Mouse (Mus musculus) embryonic facial prominence, embryonic 11.5 days (tissue): Measurements from ENCODE around the gene Sfxn2. TPM values are rescaled to one million over a fixed set of nuclear protein-coding genes. Genes with fewer than 3 reads are reported as not detected.

ENCODE experiments used
- ATAC-seq: fragments of 200-750 bp; cut with Nextera tagmentation; replicated peaks from 2 replicates; pipeline ENCODE4 v1.8.0; 2017; ENCODE audit warnings: low read depth; ENCODE audit not compliant: insufficient number of reproducible peaks, low FRiP score, low TSS enrichment
- DNase-seq: peaks from one replicate; pipeline ENCODE4 v3.0.0-alpha.2; 2015; ENCODE audit warnings: low spot score
- H3K27ac ChIP-seq: fragments of 300-500 bp; sonication (generic); replicated peaks from 2 replicates; pipeline ENCODE4 v1.5.1; 2014; ENCODE audit warnings: mild to moderate bottlenecking, low read depth, low read length, control low read depth
- H3K27me3 ChIP-seq: fragments of 300-500 bp; sonication (generic); 2 replicates; pipeline ENCODE4 v1.6.1; 2014; ENCODE audit warnings: mild to moderate bottlenecking, low read length, moderate library complexity, mixed read lengths; ENCODE audit not compliant: control insufficient read depth, insufficient read depth
- H3K36me3 ChIP-seq: fragments of 300-500 bp; sonication (generic); replicated peaks from 2 replicates; pipeline ENCODE4 v1.6.1; 2014; ENCODE audit warnings: low read depth, mild to moderate bottlenecking, low read length, moderate library complexity, mixed read lengths; ENCODE audit not compliant: control insufficient read depth, insufficient read depth
- H3K4me1 ChIP-seq: fragments of 300-500 bp; sonication (generic); 2 replicates; pipeline ENCODE4 v1.6.1; 2014; ENCODE audit warnings: low read length, mixed read lengths; ENCODE audit not compliant: control insufficient read depth, insufficient read depth
- H3K4me2 ChIP-seq: fragments of 300-500 bp; sonication (generic); 2 replicates; pipeline ENCODE4 v1.6.1; 2014; ENCODE audit warnings: low read depth, mild to moderate bottlenecking, control low read depth, low read length, moderate library complexity
- H3K4me3 ChIP-seq: fragments of 300-500 bp; sonication (generic); 2 replicates; pipeline ENCODE4 v1.5.1; 2014; ENCODE audit warnings: low read depth, low read length, control low read depth
- H3K9ac ChIP-seq: fragments of 300-500 bp; sonication (generic); replicated peaks from 2 replicates; pipeline ENCODE4 v1.6.1; 2014; ENCODE audit warnings: mild to moderate bottlenecking, control low read depth, low read length
- H3K9me3 ChIP-seq: fragments of 300-500 bp; sonication (generic); replicated peaks from 2 replicates; pipeline ENCODE4 v1.6.1; 2016; ENCODE audit warnings: mild to moderate bottlenecking, low read length, inconsistent platforms, mixed read lengths; ENCODE audit not compliant: control insufficient read depth
- WGBS: fragments of 180-500 bp; shearing (Covaris S2); extraction: QIAGEN DNeasy Blood & Tissue Kit; methylation state at CpG from one replicate; pipeline ENCODE4 v1.1.7; 2014; 5-methylcytosine and 5-hydroxymethylcytosine counted together
- polyA plus RNA-seq: library from polyadenylated mRNA; unstranded; fragments of >200 nt; fragmentation: Nextera tagmentation; extraction: Ambion mirVana; gene quantifications from 2 replicates; pipeline ENCODE4 v1.2.1, GENCODE M21; 2014

Gene Sfxn2
- polyA plus RNA-seq, result 13.6 and 14.7 TPM in 2 replicates

DNA sequence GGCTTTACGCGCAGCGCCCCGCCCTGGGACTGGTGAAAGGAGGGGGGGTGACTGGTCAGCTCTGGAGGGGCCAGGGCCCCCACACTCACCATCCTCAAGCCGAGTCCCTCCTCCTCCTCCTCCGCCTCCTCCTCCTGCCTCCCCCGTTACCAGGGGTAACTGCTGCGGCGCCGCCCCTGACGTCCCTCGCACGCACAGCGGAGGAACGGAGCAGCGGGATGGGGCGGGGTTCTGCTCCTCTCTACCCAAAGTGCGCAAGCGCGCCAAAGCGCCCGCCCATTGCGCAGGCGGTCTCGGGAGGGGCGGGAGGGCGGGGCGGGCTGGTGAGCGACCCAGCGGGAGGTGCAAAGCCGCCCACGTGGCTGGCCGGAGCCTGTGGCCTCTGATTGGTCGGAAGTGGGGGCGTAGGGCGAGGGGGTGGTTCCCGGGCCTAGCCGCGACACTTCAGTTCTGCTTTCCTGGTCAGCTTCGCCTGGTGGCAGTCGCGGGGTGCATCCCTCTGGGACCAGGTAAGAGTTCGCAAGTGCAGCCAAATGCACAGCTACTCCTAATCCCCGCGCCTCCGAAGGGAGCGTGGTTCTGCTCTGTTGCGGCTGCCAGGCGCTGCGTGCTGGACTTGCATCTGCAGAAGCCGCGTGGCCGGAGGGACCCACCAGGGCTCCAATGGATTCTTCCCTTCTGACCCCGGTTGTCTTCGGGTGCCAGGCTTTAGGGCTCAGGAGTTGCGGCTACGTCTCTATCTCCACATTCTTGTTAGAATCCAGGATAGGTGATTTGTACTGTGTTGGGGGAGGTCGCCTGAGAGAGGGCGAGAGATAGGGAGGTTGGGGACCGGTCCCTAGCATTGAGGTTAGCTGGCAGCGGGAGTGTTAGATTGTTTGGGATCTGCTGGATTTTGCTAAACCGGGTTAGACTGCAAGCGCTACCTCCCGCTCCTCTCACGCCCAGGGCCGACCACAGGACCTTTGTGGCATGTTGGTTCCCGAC, at the start of gene Sfxn2, which contains the start of gene Arl3:
TSS of gene Sfxn2 (plus strand) at position 415 of the 987 bp plus-strand sequence.
TSS of gene Arl3 (minus strand) at position 248 of the 987 bp plus-strand sequence.
- DNase-seq (peak; percentile 97), ATAC-seq (peak; percentile 96)
- H3K4me3 ChIP-seq, result peak within 1 kb of the TSS; percentile 75
- no peaks in the 10 kb centered on the region for H3K4me1 ChIP-seq
- peak within 1 kb of the TSS; percentile 78 for H3K9ac ChIP-seq
- H3K9me3 ChIP-seq, result no peaks in the 10 kb centered on the region
- WGBS, result under 1% methylated on average over 52 of the region's 67 CpGs
- no peaks in the 10 kb centered on the region for H3K36me3 ChIP-seq
- peak within 1 kb of the TSS; percentile 81 for H3K4me2 ChIP-seq
- H3K27ac ChIP-seq, result peak within 1 kb of the TSS; percentile 56; the same call in 1 of the 2 replicates
- no peaks in the 10 kb centered on the region for H3K27me3 ChIP-seq

DNA sequence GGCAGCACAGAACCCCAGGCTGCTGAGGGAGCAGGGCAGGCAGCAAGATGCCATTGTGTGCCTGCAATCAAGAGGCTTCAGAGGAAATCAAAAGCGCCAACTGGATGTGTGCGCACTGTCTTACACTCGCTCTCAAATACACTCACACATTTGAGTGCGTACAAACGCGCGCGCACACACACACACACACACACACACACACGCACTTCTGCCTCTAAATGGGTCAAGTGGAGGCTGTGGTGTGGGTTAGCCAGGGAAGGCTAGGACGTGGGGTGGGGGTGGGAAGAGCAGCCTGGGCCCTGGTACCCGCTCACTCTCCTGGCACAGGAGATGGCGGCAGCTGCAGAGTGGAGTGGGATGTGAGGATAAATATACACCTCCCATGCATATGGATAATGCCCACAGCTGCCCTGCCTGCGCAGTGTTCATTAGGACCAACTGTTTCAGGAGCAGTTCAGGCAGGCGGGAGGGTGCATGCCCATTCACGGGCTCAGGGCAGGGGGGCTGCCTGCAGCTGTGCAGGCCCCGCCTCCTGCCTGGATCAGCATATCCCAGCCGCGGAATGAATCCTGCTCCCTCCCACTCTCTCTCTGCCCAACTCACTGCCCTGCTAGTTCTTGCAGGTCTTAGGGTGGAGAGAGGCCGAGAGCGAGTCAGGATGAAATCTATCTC, 49.5 kb upstream of the Sfxn2 start:
- ATAC-seq, result peak; percentile 81
- Histone ChIP-seq H3K4me3 (peak overlapping the region; percentile 12; the same call in 1 of the 2 replicates), H3K4me1 (peaks cover 26% of the 10 kb centered on the region), H3K36me3 (no peaks in the 10 kb centered on the region), H3K9ac (no peak overlapping the region; the same call in 1 of the 2 replicates), H3K4me2 (peak overlapping the region; percentile 54), H3K9me3 (no peaks in the 10 kb centered on the region), H3K27me3 (no peaks in the 10 kb centered on the region), H3K27ac (peak overlapping the region; percentile 65)
- 4% methylated on average over 20 of the region's 20 CpGs for WGBS
- DNase-seq, result peak; percentile 87

DNA sequence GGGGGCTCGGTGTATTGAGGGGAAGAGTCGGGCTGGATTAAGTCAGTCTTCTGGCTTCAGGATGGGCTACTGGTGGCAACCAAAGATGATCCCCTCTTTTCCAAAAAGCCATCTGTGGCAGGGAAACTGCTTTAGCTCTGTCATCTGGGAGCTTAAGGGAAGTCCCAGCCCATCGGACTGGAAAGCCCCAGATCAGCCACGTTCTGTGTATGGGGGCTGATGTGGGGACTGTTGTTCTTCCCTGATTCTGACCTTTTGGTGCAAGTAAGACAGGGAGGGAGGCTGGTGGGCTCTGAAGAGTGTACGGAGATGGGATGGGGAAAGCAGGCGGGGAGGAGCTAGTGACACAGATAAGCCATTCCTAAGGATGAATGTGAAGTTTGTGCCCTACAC, 49.0 kb upstream of the Sfxn2 start:
- Histone ChIP-seq H3K36me3 (no peaks in the 10 kb centered on the region), H3K27ac (peak overlapping the region; percentile 65), H3K9ac (peak overlapping the region; percentile 35), H3K4me1 (peaks cover 29% of the 10 kb centered on the region), H3K27me3 (no peaks in the 10 kb centered on the region), H3K4me2 (peak overlapping the region; percentile 54), H3K4me3 (peak overlapping the region; percentile 12; the same call in 1 of the 2 replicates), H3K9me3 (no peaks in the 10 kb centered on the region)
- DNase-seq, result no peak
- ATAC-seq, result no peak
- WGBS, result 5% methylated on average over 6 of the region's 6 CpGs

DNA sequence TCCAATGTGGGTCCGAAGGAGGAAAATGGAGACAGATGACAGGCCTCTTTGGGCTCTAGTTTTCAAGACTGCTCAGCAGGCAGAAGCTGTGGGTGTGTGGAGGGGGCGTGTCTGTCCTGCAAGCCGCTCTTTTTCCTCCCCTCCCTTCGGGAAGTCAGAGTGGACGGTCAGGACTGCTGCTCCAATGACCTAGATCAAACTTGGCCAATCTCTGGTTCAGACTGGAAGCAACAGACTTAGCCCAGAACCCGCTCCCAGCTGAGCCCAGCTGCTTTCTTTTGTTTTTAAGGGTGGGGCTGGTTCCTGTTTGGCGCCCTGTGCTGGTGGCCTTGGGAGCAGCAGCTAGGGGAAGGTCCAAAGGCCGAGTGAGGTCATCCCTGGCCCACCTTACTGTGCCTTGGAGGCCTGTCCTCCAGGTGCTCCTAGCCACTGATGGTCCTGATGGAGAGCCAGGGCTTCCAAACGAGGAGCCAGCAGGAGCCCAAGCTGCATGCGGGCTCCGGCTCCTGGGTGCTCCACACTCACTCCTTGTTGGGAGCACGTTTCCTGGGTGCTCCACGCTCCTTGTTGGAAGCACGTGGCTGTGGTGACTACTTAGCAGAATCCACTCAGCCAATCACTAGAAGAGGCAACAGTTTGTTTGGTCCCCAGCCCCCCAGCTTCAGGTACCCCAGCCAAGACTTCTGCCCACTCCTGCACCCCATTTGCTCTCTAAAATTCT, 48.4 kb upstream of the Sfxn2 start:
- no peaks in the 10 kb centered on the region for H3K9me3 ChIP-seq
- H3K36me3 ChIP-seq, result no peaks in the 10 kb centered on the region
- peak overlapping the region; percentile 35; the same call in 1 of the 2 replicates for H3K9ac ChIP-seq
- ATAC-seq, result no peak
- peaks cover 35% of the 10 kb centered on the region for H3K4me1 ChIP-seq
- H3K27ac ChIP-seq, result 0 out of 2 replicates have a peak overlapping the region, but pooled peaks have one; percentile 65
- no peak overlapping the region for H3K4me3 ChIP-seq
- no peaks in the 10 kb centered on the region for H3K27me3 ChIP-seq
- peak; percentile 33 for DNase-seq
- WGBS, result 29% methylated on average over 14 of the region's 14 CpGs
- H3K4me2 ChIP-seq, result no peak overlapping the region

DNA sequence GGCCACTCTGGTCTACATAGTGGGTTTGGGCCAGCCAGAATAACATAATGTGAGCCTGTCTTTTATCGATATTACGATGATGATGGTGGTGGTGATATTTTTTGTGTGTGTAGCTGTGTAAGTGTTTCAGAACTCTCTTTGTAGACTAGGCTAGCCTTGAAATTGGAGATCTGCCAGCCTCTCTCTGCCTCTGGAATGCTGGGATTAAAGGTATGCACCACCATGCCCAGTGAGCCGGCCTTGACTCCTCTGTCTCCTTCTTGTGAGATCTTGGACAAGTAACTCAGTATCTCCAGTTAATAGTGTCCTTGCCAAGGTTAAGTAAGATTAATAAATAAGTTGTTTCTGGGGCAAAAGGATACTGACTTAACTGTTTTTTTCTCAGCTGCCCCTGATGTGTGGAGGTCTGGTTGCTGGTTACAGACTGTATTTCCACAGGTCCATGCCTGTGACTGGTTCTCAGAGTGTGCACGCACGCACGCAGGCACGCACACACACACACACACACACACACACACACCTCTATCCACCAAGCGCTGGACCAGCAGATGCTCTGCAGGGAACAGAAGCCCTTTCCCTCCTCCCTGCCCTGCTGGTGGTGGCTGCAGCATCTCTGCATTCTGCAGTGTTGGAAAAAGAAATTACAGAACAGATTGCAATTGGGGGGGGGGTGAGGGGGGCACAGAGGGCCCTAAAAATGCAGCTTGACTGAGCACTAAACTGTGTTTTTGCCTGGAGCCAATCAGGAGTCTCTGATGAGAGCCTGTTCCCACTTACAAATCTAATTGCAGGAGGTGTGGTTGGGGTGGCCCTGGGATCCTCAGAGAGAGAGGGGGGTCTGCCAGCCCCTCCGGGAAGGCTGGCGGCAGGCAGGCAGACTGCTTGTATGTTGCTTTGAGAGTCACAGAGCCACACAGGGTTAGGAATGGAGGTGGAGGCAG, 47.2 kb upstream of the Sfxn2 start:
- Histone ChIP-seq H3K4me2 (no peak overlapping the region), H3K9me3 (no peaks in the 10 kb centered on the region), H3K9ac (no peak overlapping the region), H3K27me3 (no peaks in the 10 kb centered on the region), H3K36me3 (no peaks in the 10 kb centered on the region), H3K4me3 (no peak overlapping the region), H3K4me1 (peaks cover 44% of the 10 kb centered on the region), H3K27ac (0 out of 2 replicates have a peak overlapping the region, but pooled peaks have one; percentile 16)
- 53% methylated on average over 10 of the region's 10 CpGs for WGBS
- ATAC-seq, result no peak
- no peak for DNase-seq

DNA sequence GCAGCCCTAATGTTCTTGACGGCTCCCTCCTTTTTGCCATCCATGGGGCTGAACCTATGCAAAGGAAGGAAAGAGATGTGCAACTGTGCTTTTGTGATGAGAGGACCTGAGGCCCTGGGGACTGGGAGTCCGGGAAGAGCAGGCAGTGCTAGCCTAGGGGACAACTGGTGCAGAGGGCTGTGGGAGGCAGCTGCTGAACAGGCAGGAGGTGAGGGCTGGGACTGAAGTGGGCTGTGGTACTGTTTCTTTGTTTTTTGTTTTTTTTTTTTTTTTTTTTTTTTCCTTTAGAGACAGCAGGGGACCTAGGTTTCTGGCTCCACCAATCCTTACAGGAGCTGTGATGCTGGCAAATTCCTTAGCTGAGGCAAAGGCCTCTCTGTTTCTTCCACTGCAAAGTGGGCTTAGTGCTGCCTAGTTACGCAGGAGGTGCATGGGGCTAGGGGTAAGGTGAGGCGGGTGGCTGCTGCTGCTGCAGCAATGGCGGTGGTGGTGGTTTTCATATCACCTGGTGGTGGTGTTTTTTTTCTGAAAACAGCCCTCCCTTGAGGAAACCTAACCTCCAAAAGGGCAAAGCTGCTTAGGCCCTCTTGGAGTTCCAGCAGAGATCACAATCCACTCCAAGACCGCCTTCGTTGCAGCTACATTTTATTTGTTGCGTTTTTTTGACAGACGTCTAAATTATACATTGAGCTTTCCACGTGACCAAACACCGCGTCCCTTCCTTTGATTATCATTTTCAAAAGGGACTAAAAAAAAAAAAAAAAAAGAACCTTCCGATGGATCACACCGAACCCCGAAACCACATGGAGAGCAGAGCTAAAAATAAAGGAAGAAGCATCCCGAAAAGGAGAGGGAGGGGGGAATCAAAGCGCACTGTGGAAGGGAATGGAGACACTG, 45.3 kb upstream of the Sfxn2 start:
- DNase-seq, result no peak
- ATAC-seq, result no peak
- Histone ChIP-seq H3K36me3 (no peaks in the 10 kb centered on the region), H3K27me3 (no peaks in the 10 kb centered on the region), H3K4me1 (peaks cover 57% of the 10 kb centered on the region), H3K9ac (peak overlapping the region; percentile 5; the same call in 1 of the 2 replicates), H3K9me3 (no peaks in the 10 kb centered on the region), H3K4me2 (peak overlapping the region; percentile 57), H3K27ac (no peak overlapping the region), H3K4me3 (no peak overlapping the region)
- 11% methylated on average over 17 of the region's 17 CpGs for WGBS
